Mouse (Mus musculus) right cerebral cortex, postnatal 14 days (tissue): ENCODE measurements around the gene Slx4.
"Not testable (repeated sequence)": the region's sequence is repeated elsewhere in the genome, so short reads cannot be mapped to it uniquely, and the experiment has no call there.

ENCODE experiments used
- DNase-seq: peaks from one replicate; pipeline ENCODE4 v3.0.0; 2022

The Slx4 gene

DNA sequence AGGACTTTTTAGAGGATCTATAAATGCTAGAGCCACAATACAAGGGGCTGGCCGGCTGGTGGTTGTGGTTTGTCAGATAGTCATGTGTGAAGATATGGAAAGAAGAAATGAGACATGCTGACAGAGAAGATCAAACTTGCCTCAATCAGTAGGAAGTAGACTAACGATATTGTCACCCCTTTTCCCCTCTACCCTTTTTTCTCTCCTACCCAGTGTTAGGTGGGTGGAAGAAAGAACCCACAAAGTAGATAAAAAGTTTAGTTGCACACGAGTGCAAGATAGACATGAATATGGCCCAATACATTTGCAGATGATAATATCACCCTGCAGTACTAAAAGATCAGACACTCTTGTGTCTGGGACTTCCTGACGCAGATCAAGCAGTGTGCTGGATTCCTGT, 15.2 kb downstream of the Slx4 start:
- DNase-seq: no peak

DNA sequence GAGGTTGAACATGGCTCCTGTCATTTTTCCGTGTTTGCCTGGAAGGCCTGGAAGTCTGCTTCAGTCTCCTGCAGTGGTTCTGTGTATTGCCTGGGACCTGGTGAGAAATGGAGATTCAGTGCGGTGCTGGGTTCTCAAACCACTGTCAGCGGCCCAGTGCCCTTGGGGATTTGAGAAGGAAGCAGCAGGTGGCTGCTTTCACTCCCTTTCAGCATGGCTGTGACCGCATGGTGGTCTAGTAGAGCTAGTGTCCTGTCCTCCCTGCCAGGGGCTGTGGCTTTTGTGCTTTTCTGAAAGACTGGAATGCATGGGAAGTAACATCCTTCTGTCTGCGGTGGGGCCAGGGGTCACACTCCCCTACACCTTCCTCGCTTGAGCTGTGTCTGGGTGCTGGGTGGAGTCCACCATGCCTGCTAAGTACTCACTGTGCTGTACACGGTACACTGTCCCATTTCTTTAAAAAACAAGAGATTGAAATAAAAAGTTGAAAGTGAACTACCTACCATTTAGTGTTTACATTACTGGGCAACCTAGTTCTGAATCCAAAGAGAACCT, 20.3 kb downstream of the Slx4 start:
- DNase-seq: no peak

DNA sequence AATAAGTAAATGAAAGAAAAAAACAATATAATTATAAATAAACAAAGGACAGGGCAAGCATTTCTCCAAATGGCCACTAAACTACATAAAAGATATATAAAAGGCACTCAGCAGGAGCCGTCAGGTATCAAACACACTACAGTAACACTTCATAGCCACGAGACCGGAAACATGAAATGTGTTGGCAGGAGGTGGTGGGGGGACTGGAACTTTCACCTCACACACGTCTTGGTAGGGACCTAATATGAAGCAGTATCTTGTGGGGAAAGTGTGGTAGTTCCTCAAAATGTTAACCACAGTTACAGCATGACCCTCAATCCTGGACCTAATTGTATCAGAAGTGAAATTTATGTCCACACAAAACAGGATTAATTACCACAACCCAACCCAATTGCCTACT, 21.4 kb downstream of the Slx4 start:
- no peak for DNase-seq

DNA sequence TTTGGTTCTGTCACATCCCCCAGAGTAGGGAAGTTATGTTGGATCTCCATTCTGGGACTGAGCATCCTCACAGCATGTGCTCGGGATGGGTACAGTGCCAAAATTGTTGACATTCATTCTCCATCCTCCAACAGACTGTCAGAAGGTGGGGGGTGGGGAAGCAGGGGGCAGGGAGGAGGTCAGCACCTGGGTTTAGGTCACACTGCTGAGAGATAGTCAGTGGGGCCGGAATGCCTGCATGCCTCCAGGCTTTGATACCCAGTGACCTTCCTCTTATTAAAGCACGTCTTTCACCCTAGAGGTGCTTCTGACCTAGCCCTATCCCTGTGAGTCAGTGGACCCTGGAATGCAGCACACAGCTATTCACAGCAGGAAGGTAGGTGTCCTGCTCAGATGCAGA, 26.9 kb downstream of the Slx4 start:
- no peak for DNase-seq

DNA sequence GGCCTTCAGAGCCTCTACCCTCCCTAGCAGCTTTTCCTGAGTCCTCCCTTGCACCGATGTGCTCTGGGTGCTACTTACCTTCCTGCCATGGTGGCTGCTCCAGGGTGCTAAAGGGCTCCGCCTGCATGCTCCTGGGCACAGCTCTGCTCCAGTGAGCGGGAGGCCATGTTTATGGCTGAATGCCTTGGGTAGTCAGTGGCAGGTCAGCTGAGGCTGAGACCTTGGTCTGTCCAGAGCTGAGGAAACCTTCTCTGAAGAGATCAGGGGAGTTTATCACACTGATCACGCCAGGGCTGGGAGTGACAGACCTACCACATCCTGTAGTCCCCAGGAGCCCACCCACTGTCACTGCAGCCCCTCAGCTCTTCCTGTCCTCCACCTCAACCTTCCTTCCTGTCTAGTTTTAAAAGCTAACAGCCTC, 27.3 kb downstream of the Slx4 start, which contains the start of gene Nlrc3:
Gene Nlrc3, minus strand, starts transcription at position 382 of the 421 bp plus-strand sequence.
- no peak for DNase-seq

DNA sequence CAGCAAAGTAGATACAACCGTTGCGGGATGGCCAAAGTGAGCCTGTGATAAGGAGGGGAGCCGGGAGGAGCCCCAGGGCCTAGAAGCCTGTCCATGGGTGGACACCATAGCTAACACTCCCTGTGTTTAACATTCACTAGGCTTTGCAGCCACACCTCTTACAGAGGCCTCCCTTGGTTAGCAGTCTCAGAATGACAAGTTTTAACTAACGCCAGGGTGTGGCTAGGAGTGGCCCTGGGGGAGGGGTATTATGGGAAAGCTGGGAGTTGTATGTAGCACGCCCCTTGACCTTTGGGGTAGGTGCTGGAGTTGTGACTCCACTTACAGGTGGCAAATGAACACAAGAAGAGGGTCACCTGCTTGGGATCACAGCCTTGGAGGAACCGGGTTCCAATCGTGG, 27.9 kb downstream of the Slx4 start:
- no peak for DNase-seq

DNA sequence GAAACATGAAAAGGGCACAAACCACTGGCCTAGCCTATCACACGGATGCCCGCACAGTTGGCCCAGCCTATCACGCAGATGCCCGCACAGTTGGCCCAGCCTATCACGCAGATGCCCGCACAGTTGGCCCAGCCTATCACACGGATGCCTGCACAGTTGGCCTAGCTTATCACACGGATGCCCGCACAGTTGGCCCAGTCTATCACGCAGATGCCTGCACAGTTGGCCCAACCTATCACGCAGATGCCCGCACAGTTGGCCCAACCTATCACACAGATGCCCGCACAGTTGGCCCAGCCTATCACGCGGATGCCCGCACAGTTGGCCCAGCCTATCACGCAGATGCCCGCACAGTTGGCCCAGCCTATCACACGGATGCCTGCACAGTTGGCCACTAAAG, 29.1 kb downstream of the Slx4 start:
- not testable (repeated sequence) for DNase-seq

DNA sequence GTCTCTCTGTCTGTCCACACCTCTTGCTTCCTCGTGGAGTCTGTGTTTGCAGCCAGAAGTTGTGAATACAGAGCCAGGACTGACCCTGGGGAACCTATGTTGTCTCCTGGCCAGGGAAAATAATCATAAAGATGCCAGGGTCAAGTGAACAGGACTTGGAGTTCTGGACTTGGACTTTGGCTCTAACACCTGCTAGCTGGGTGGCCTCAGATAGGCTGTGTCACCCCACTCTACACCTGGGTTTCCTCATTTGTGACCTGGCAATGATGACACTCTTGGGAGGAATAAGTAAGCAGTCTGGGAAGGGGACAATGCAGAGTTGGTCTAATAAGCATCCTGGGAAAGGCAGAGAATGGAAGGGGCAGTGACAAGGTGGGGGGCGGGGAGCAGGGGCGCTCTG, 38.0 kb downstream of the Slx4 start:
- DNase-seq: no peak

DNA sequence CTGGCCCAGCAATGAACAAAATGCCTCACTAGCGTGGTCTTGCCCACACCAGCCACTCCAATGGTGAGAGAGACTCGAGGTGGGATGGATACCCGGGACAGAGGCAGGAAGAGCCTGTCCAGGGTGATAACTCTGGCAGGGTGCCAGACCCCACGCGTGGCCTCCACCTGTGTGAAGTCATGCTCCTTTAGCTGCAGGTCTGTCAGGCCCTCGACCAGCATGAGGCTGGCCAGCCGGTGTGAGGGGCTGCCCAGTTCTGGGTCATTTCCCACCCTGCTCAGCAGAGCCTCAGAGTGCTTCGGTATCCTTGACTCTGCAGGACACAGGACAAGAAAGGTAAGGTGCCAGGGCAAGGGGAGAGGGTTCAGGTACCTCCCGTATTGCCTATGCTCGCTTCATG, 38.6 kb downstream of the Slx4 start:
- DNase-seq: no peak

DNA sequence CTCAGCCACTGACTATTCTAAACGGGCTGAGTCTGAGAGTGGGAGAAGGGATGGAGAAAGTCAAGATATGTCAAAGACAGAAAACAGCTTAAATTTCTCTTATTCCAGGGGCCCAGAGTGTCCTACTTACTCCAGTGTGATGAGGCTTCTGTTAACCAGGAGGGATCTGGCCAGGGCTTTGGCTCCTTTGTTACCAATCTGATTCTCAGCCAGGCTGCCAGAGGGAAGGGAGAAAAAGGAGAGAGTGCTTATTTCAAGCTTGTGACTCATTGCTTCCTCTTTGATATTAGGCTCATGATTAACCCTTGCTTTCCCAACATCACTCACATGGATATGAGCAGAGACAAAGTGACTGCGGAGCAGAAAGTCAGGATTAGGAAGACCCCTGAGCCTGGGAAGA, 44.3 kb downstream of the Slx4 start:
- no peak for DNase-seq

DNA sequence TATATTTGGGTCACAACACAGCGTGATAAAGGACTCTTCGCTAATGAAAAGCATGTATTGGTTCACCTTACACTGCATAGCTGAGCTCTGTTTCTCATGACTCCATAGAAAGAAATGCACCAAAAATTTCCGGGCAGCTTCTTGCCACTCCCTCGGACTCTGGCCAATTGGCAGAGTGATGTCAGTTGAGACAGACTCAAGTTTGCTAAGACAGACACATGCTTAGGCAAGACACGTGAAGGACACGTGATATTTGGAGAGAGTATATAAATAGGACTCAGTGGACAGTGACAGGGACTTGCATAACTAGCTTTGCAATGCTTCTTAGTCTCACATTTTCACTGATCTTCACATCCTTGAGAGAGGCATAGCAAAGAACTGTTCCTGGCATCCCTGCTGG, 47.2 kb downstream of the Slx4 start:
- DNase-seq: no peak

DNA sequence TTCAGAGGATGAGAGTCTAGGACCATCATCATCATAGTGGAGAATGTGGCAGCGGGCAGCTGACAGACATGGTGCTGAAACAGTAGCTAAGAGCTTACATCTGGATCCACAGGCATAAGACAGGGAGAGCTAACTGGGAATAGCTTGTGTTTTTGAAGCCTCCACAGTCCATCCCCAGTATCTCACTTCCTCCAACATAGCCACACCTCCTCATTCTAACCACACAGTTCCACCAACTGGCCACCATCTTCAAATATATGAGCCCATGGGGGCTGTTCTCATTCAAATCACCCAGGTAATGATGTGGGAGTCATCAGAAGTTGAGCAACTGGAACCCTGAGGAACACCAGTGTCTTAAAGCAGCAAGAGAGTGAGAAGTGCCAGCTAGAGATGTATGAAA, 52.4 kb downstream of the Slx4 start:
- DNase-seq: no peak

DNA sequence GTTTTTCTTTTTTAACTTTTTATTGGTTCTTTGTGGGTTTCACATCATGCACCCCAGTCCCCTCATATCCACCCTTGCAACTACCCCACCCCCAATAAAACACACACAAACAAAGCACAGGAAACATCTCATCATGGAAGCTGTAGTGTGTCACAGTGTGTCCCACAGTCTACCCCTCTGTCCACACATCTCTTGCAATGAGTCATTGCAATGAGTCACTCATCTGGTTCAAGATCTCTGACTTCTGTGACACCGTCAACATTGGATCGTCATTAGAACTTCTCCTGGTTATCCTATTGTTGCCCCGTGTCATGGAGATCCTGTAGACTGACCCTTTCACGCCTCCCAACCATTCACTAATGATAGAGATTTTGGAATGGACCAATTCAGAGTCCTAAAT, 68.9 kb downstream of the Slx4 start:
- DNase-seq: no peak

DNA sequence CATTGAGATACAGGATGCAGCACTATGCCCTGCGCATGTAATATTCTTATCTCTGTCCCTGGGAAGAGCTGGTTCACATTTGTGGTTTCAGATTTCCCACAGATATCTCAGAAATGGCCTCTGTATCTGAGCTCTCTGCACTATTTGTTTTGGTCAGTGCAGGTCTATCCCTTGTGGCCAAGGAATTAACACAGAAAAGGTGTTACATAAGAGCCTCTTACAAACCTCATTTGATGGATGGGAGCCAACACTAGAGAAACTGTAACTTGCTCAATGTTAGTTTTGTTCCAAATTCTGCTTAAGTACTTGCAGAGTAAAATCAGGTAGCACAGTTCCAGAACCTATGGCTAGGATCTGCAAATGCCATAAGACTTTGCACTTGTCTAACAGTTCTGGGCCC, 69.5 kb downstream of the Slx4 start:
- DNase-seq: no peak

DNA sequence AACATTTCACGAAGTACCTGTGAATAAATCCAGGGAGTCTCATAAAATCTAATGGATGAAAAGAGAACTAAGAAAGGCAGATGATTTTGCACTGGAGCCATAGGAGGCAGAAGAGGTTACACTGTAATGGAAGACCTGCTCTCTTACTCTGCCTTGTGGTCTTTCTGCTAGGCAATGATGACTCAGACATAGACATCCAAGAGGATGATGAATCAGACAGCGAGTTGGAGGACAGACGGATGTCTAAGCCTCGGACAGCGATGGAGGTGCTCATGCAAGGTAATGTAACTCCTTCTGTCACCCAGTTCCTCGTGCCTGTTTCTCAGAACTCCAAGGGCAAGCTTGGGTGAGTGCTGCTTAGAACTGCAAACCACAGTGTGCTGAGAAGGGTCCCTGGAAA, 70.0 kb downstream of the Slx4 start:
- no peak for DNase-seq

DNA sequence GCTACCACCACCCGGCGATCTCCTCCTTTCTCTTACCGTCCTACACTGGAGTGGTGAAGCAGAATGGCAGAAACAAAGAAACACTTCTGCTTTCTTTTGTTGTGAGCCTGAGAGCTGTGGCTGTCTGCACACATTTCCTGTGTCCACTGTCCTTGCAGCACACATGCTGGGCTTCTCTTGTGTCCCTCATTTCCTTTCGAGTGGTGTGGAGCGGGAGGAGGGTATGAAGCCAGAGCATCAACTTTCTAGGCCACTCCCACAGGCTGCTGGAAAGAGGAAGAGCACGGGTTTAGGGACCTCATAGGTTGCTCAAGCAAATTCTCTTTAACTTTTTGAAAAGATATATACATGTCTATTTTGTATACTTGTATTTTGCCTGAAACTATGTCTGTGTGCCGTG, 74.4 kb downstream of the Slx4 start:
- DNase-seq: no peak
